Mouse (Mus musculus) brain, embryonic 14.5 days (tissue): ENCODE results near the gene Raet1e.

ENCODE experiments used
- CTCF ChIP-seq: fragments of 200-500 bp; IDR thresholded peaks from 2 replicates; pipeline ENCODE4 v1.5.1; 2012; ENCODE audit warnings: inconsistent platforms, mild to moderate bottlenecking, moderate library complexity, borderline replicate concordance; ENCODE audit not compliant: insufficient read depth, insufficient read length; ENCODE audit errors: extremely low read depth
- POLR2A ChIP-seq: fragments of 200-500 bp; IDR thresholded peaks from 2 replicates; pipeline ENCODE4 v1.6.1; 2012; ENCODE audit warnings: mild to moderate bottlenecking, inconsistent platforms, borderline replicate concordance; ENCODE audit not compliant: poor library complexity, insufficient read depth, insufficient read length, severe bottlenecking; ENCODE audit errors: extremely low read depth

GRCm38 (mm10) chr10:22149691-22150465, 8.5 kb upstream of the Raet1e start:
- TF ChIP-seq CTCF: no peak
- no peak for TF ChIP-seq POLR2A
